In genomic region chr4:86077355-86077754, GRCm38 (mm10) we compare ENCODE assay signal across 17 mouse cellular contexts.
DNase-seq lines count a peak whose midpoint lies in the region; ATAC-seq lines count a peak whose summit lies in the region.
"Had no signal": no experiment of that assay in that cellular context is flagged by ENCODE, and none has a peak within 500 bp of the region (broad histone marks: within the 10 kb centered on the region; RNA-seq: fewer than 3 reads in every experiment).

No protein-coding gene starts in this region.

- H3K36me3 ChIP-seq in hindbrain, embryonic 16.5 days (ENCODE audit: control insufficient read depth, insufficient read depth, low read length): no peaks in the 10 kb centered on the region
- H3K36me3 ChIP-seq in hindbrain, embryonic 13.5 days: no peaks in the 10 kb centered on the region
- no peaks in the 10 kb centered on the region for H3K36me3 ChIP-seq in lung, embryonic 16.5 days (ENCODE audit: control insufficient read depth, insufficient read depth, low read length)
- H3K36me3 ChIP-seq: embryonic facial prominence, embryonic 10.5 days; embryonic facial prominence, embryonic 12.5 days; forebrain, embryonic 15.5 days had no signal

- no peak overlapping the region for H3K4me3 ChIP-seq in hindbrain, embryonic 16.5 days (ENCODE audit: low read length)
- H3K4me3 ChIP-seq in hindbrain, embryonic 13.5 days: no peak overlapping the region
- H3K4me3 ChIP-seq in lung, embryonic 16.5 days (ENCODE audit: low read length): no peak overlapping the region
- H3K4me3 ChIP-seq: embryonic facial prominence, embryonic 10.5 days; embryonic facial prominence, embryonic 12.5 days; forebrain, embryonic 13.5 days; forebrain, embryonic 15.5 days had no signal

- no peaks in the 10 kb centered on the region for H3K9me3 ChIP-seq in hindbrain, embryonic 16.5 days (ENCODE audit: control insufficient read depth, low read length)
- H3K9me3 ChIP-seq in hindbrain, embryonic 13.5 days: no peaks in the 10 kb centered on the region
- no peaks in the 10 kb centered on the region for H3K9me3 ChIP-seq in lung, embryonic 16.5 days (ENCODE audit: control insufficient read depth, low read length)
- H3K9me3 ChIP-seq: embryonic facial prominence, embryonic 10.5 days; embryonic facial prominence, embryonic 12.5 days; forebrain, embryonic 13.5 days; forebrain, embryonic 15.5 days had no signal

- H3K4me1 ChIP-seq in hindbrain, embryonic 16.5 days (ENCODE audit: control insufficient read depth, insufficient read depth, low read depth, low read length): no peaks in the 10 kb centered on the region
- no peaks in the 10 kb centered on the region for H3K4me1 ChIP-seq in hindbrain, embryonic 13.5 days (replicated peaks)
- H3K4me1 ChIP-seq in lung, embryonic 16.5 days (replicated peaks; ENCODE audit: control insufficient read depth, insufficient read depth, low read length): no peaks in the 10 kb centered on the region
- H3K4me1 ChIP-seq: embryonic facial prominence, embryonic 12.5 days; forebrain, embryonic 13.5 days; forebrain, embryonic 15.5 days had no signal

- 81% methylated on average over 2 of the region's 2 CpGs for whole genome bisulfite sequencing in hindbrain, embryonic 16.5 days
- 92% methylated on average over 2 of the region's 2 CpGs for WGBS in hindbrain, embryonic 13.5 days
- whole genome bisulfite sequencing in lung, embryonic 16.5 days: 70% methylated on average over 2 of the region's 2 CpGs

- no peak overlapping the region for H3K4me2 ChIP-seq in hindbrain, embryonic 16.5 days (ENCODE audit: low read length)
- H3K4me2 ChIP-seq in hindbrain, embryonic 13.5 days: no peak overlapping the region
- H3K4me2 ChIP-seq in lung, embryonic 16.5 days (ENCODE audit: low read depth, low read length): no peak overlapping the region
- H3K4me2 ChIP-seq: embryonic facial prominence, embryonic 12.5 days; forebrain, embryonic 13.5 days; forebrain, embryonic 15.5 days had no signal

- no peak overlapping the region for H3K27ac ChIP-seq in hindbrain, embryonic 16.5 days (ENCODE audit: low read depth, low read length)
- no peak overlapping the region for H3K27ac ChIP-seq in hindbrain, embryonic 13.5 days
- no peak overlapping the region for H3K27ac ChIP-seq in lung, embryonic 16.5 days (ENCODE audit: low read length)
- H3K27ac ChIP-seq: embryonic facial prominence, embryonic 10.5 days; embryonic facial prominence, embryonic 12.5 days; forebrain, embryonic 13.5 days; forebrain, embryonic 15.5 days had no signal

- no peaks in the 10 kb centered on the region for H3K27me3 ChIP-seq in hindbrain, embryonic 16.5 days (replicated peaks; ENCODE audit: control insufficient read depth, insufficient read depth, low read length)
- no peaks in the 10 kb centered on the region for H3K27me3 ChIP-seq in hindbrain, embryonic 13.5 days
- H3K27me3 ChIP-seq in lung, embryonic 16.5 days (ENCODE audit: control insufficient read depth, insufficient read depth, low read depth, low read length): no peaks in the 10 kb centered on the region
- H3K27me3 ChIP-seq: embryonic facial prominence, embryonic 12.5 days; forebrain, embryonic 13.5 days; forebrain, embryonic 15.5 days had no signal

- no peak for DNase-seq in lung, postnatal 25 days (ENCODE audit: low spot score)
- peak; percentile 29 for DNase-seq in lung, postnatal 10 days
- DNase-seq in lung, postnatal 14 days: peak; percentile 6
- DNase-seq in adrenal gland, postnatal 14 days: no peak
- no peak for DNase-seq in heart, postnatal 4 days
- DNase-seq: adrenal gland, adult 2 months; adrenal gland, postnatal 10 days; adrenal gland, postnatal 36 days; cerebellum, adult 11-12 months had no signal

- no peak overlapping the region for H3K9ac ChIP-seq in hindbrain, embryonic 16.5 days (ENCODE audit: low read depth, low read length)
- no peak overlapping the region for H3K9ac ChIP-seq in hindbrain, embryonic 13.5 days
- no peak overlapping the region for H3K9ac ChIP-seq in lung, embryonic 16.5 days (ENCODE audit: low read length)
- H3K9ac ChIP-seq: embryonic facial prominence, embryonic 12.5 days; forebrain, embryonic 13.5 days; forebrain, embryonic 15.5 days; forebrain, postnatal 0 days had no signal

- 0 out of 2 replicates have a peak, but pooled peaks have one; percentile 14 for ATAC-seq in hindbrain, embryonic 16.5 days
- ATAC-seq in hindbrain, embryonic 13.5 days (ENCODE audit: low FRiP score): no peak
- peak; percentile 81 for ATAC-seq in lung, embryonic 16.5 days (ENCODE audit: low read depth)
- ATAC-seq: forebrain, embryonic 13.5 days; forebrain, embryonic 15.5 days had no signal

Comparison
In these comparisons a context has a peak if more than half of its experiments do, and no peak if none do; other contexts are left out.
1. DNase-seq: peak in lung, postnatal 10 days (single experiment) and lung, postnatal 14 days (single experiment); none in lung, postnatal 25 days (single experiment), adrenal gland, postnatal 14 days (single experiment) and heart, postnatal 4 days (single experiment).